Mouse (Mus musculus) kidney, postnatal 10 days (tissue): ENCODE measurements around the gene Fam170b.

Source experiments
- DNase-seq: peaks from one replicate; pipeline ENCODE4 v3.0.0; 2021; ENCODE audit warnings: mixed read lengths

Fam170b gene

GRCm38 (mm10) chr14:32833847-32834246, at the start of gene Fam170b:
Gene Fam170b, plus strand, starts transcription at chr14:32833962.
- DNase-seq = no peak

- no peak for DNase-seq
Observed at GRCm38 (mm10) chr14:32784130-32784747, 49.5 kb upstream of the Fam170b start.

- DNase-seq = no peak
Observed at GRCm38 (mm10) chr14:32784748-32785134, 49.0 kb upstream of the Fam170b start.

- DNase-seq = no peak
Observed at GRCm38 (mm10) chr14:32785556-32786130, 48.1 kb upstream of the Fam170b start, which contains the start of gene Tmem273. Gene Tmem273, plus strand, starts transcription at chr14:32785963.

- no peak for DNase-seq
Observed at GRCm38 (mm10) chr14:32787691-32788090, 46.1 kb upstream of the Fam170b start.

GRCm38 (mm10) chr14:32796375-32796774, 37.4 kb upstream of the Fam170b start:
- DNase-seq = no peak

- DNase-seq = no peak
Observed at GRCm38 (mm10) chr14:32797803-32798202, 36.0 kb upstream of the Fam170b start.

GRCm38 (mm10) chr14:32798355-32798754, 35.4 kb upstream of the Fam170b start:
- no peak for DNase-seq

GRCm38 (mm10) chr14:32800048-32800447, 33.7 kb upstream of the Fam170b start:
- no peak for DNase-seq

- peak; percentile 72 for DNase-seq
Observed at GRCm38 (mm10) chr14:32801016-32801661, 32.6 kb upstream of the Fam170b start.

GRCm38 (mm10) chr14:32801662-32802024, 32.1 kb upstream of the Fam170b start:
- no peak for DNase-seq

- no peak for DNase-seq
Observed at GRCm38 (mm10) chr14:32810111-32810510, 23.7 kb upstream of the Fam170b start.

- no peak for DNase-seq
Observed at GRCm38 (mm10) chr14:32812429-32812828, 21.3 kb upstream of the Fam170b start.

- DNase-seq = no peak
Observed at GRCm38 (mm10) chr14:32814961-32815360, 18.8 kb upstream of the Fam170b start.

- DNase-seq = no peak
Observed at GRCm38 (mm10) chr14:32816533-32816932, 17.2 kb upstream of the Fam170b start.

GRCm38 (mm10) chr14:32817258-32817657, 16.5 kb upstream of the Fam170b start:
- no peak for DNase-seq

GRCm38 (mm10) chr14:32819297-32819696, 14.5 kb upstream of the Fam170b start:
- peak; percentile 33 for DNase-seq

GRCm38 (mm10) chr14:32822812-32823211, 10.9 kb upstream of the Fam170b start:
- DNase-seq = no peak

GRCm38 (mm10) chr14:32823861-32824260, 9.9 kb upstream of the Fam170b start:
- no peak for DNase-seq

- DNase-seq = peak; percentile 27
Observed at GRCm38 (mm10) chr14:32824267-32825150, 9.3 kb upstream of the Fam170b start.

GRCm38 (mm10) chr14:32825426-32826032, 8.2 kb upstream of the Fam170b start:
- peak; percentile 88 for DNase-seq

- DNase-seq = peak; percentile 48
Observed at GRCm38 (mm10) chr14:32827165-32827564, 6.6 kb upstream of the Fam170b start.
